Mouse (Mus musculus): ENCODE results near the gene Cracr2a.

Cracr2a gene

GRCm38 (mm10) chr6:127687181-127687860 is 126.2 kb downstream of the Cracr2a start:
- no peak for DNase-seq (ENCODE audit: low read depth in 2 of 2, low spot score in 2 of 2)

DNA sequence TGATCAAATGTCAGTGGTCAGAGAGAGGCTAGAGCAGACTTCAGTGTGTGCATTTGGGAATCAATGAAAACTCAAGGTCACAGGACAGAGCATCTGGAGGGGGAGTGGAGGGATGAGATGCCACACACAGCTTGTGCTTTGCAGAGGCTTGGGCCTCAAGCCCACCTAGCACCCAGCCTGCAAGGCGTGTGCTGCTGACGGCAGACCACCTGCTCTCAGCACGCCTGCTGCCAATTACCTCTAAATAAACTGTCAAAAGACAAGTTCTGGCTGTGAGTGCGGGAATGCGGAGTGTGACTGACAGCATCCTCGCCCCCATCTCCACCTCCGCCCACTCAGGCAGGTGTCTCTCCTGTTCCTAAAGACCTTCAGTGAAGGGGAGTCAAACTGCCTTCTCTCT is 131.2 kb downstream of the Cracr2a start:
- no peak for DNase-seq (ENCODE audit: low read depth in 2 of 2, low spot score in 2 of 2)

DNA sequence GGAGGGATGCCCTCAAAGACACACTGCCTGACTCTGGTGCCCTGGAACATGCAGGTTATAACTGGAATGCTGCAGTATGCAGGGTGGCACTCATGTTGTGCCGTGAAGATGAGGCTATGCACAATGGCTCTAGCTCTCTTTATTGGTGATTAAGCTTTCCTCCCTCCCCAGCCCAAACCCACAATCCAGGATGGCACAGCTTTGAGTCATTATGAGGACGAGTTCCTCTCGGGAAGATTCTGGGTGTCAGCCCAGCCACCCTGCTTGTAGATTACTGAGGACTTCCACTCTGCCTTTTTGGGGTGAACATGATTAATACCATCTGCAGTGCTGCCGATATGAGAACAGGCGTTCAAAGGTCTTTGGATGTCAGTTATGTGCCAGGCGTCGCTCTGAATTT is 132.5 kb downstream of the Cracr2a start:
- DNase-seq (ENCODE audit: low read depth in 2 of 2, low spot score in 2 of 2) = no peak

GRCm38 (mm10) chr6:127701036-127701783 is 140.1 kb downstream of the Cracr2a start:
- DNase-seq (ENCODE audit: low read depth in 2 of 2, low spot score in 2 of 2) = no peak

DNA sequence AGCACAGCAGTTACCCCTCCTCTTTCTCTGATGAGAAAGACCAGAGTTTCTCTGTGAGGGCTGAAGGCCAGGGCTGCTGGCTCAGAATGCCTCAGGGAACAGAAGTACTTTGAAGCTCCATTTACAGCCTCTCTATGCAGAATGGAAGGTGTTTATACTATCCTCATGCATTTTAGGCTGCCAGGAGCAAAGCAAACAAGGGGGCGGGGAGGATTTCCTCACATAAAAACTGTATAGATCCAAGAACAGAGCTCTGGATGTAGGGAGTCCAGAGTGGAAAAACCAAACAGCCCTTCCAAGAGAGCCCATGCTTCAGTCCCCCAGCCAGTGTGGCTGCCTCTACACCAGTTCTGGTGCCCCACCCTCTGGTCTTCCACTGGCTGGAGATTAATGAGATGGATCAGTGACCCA is 147.1 kb downstream of the Cracr2a start:
- DNase-seq (ENCODE audit: low read depth in 2 of 2, low spot score in 2 of 2) = no peak

GRCm38 (mm10) chr6:127714906-127715305 is 153.8 kb downstream of the Cracr2a start:
- no peak for DNase-seq (ENCODE audit: low read depth in 2 of 2, low spot score in 2 of 2)

DNA sequence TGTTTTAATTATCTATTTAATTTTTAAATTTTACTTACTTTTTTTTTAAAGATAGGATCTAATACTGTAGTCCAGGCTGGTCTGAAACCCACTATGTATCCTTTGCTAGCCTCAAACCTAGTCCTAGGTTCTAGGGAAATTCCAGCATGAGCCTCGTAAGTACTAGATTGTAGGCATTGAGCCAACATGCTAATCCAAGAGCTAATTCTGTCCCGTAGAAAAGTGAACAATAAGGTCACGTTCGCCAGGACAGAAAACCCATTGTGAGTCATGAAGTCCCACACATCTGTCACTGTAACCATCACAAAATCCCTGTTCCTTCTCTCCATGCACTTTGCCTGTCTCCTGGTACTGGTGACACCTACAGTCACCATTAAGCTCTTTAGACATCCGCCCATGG is 154.3 kb downstream of the Cracr2a start:
- DNase-seq (ENCODE audit: low read depth in 2 of 2, low spot score in 2 of 2) = no peak

- DNase-seq (ENCODE audit: low read depth in 2 of 2, low spot score in 2 of 2) = no peak
Observed at GRCm38 (mm10) chr6:127717239-127718137, 156.3 kb downstream of the Cracr2a start.

- no peak for DNase-seq (ENCODE audit: low read depth in 2 of 2, low spot score in 2 of 2)
Observed at GRCm38 (mm10) chr6:127719875-127720274, 158.7 kb downstream of the Cracr2a start.

DNA sequence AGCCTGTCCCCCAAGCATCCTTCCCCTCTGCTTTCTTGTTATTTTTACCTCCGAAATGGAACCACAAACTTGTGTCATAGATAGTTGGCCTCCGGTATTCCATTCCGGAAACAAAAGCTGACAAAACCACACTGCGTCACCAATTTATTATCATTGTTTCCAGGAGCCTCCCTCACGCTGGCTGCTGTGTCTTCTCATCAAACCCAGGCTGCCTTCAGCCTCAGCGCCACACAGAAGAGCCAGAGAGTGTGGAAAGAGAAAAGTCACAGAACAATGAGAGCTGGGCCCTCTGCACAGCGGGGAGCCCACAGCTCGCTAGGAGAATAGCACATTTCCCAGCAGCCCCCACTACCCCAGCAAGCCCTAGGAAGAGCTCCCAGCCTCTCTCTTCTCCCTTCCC is 162.0 kb downstream of the Cracr2a start:
- DNase-seq (ENCODE audit: low read depth in 2 of 2, low spot score in 2 of 2) = no peak
